Mouse (Mus musculus): ENCODE data around the gene Kars.

The Kars gene

GRCm38 (mm10) chr8:112010997-112011815, at the start of gene Kars, which contains the start of gene Terf2ip:
TSS of gene Kars (minus strand) at chr8:112011323.
TSS of gene Terf2ip (plus strand) at chr8:112011398.
- in situ Hi-C loops (cut with MboI, MseI) = no loop called here

DNA sequence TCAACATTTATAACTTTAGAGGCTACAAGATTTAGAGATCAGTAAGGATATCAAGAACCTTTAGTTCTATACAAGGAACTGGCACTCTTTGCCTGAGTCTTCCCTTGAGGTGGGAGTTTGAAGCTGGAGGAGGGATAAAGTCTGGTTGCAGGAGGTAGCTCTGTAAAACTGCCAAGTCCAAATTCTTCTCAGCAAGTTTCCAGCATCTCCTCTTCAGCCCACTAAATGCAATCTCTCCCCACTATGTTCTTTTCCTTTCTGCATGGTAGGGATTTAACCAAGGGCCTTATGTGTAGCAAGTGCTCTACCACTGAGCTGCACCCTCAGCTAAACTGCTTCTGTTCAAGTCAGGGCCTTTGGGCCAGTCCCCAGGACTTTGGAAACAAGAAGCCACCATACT, 43.3 kb upstream of the Kars start:
- in situ Hi-C loops (cut with MboI, MseI) = loop anchor here (10.0 to 25.0 kb wide), 2 partner anchors 1580 to 1933 kb away; partner anchors contain the start of gene Mon1b

DNA sequence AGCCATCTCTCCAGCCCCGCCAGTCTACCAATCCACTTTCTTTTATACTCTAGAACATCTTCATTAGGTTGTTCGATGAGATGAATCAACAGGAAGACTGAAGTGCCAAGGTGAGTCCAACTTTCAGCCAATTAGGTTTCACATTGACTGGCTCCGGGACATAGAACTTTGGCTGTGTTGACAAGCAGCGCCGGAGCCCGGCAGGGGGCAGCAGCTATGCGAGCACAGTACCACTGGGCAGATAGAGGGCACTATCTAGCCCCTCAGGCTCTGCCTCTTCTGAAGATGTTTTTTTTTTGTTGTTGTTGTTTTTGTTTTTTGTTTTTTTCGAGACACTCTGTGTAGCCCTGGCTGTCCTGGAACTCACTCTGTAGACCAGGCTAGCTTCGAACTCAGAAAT, 40.4 kb upstream of the Kars start:
- in situ Hi-C loops (cut with MboI, MseI) = loop anchor here (10.0 to 25.0 kb wide), 2 partner anchors 1583 to 1936 kb away; partner anchors contain the start of gene Mon1b

DNA sequence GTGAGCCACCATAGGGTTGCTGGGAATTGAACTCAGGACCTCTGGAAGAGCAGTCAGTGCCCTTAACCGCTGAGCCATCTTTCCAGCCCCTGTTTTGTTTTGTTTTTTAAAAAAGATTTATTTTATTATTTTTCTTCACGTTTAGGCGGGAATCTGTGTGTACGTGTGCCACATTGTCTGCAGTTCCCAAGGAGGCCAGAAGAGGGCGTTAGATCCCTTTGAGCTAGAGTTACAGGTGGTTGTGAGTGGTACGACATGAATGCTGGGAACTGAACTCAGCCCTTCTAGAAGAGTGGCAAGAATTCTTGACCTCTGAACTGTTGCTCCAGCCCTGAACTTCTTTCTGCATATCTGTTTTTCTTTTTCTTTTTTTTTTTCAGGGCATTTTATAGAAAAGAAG, 38.9 kb upstream of the Kars start:
- in situ Hi-C loops (cut with MboI, MseI) = loop anchor here (5.0 to 25.0 kb wide), 3 partner anchors 1558 to 1937 kb away; partner anchors contain the start of gene Mon1b

- in situ Hi-C loops (cut with MboI, MseI) = loop anchor here (5.0 kb wide), 1 partner anchor 1556 kb away; no protein-coding TSS in a partner anchor
These were observed 37.2 kb upstream of the Kars start for GRCm38 (mm10) chr8:112048293-112048692.

GRCm38 (mm10) chr8:112045896-112046295, 34.8 kb upstream of the Kars start:
- in situ Hi-C loops (cut with MboI, MseI) = loop anchor here (5.0 kb wide), 1 partner anchor 1554 kb away; no protein-coding TSS in a partner anchor

GRCm38 (mm10) chr8:112045182-112045581, 34.1 kb upstream of the Kars start:
- in situ Hi-C loops (cut with MboI, MseI) = loop anchor here (5.0 kb wide), 1 partner anchor 1553 kb away; no protein-coding TSS in a partner anchor

DNA sequence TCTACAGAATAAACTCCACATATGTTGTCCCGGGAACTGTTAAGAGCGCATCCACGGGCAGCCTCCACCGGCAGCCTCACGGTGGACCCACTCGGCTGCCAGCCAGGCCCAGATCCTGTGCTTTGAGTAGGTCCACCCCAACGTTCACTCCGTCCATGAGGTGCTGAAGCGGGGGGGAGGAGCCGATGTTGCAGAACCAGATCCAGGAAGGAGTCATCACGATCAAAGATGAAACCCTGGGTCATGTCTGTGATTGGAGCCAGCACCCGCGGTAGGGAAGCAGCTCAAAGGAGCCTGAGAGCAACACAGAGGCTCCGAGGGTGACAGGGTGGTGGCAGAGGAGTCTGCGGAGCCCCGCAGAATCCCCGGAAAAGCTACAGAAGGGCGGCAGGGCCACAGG, 26.4 kb upstream of the Kars start:
- in situ Hi-C loops (cut with MboI, MseI) = no loop called here

GRCm38 (mm10) chr8:112034603-112035002, 23.5 kb upstream of the Kars start:
- in situ Hi-C loops (cut with MboI, MseI) = no loop called here

DNA sequence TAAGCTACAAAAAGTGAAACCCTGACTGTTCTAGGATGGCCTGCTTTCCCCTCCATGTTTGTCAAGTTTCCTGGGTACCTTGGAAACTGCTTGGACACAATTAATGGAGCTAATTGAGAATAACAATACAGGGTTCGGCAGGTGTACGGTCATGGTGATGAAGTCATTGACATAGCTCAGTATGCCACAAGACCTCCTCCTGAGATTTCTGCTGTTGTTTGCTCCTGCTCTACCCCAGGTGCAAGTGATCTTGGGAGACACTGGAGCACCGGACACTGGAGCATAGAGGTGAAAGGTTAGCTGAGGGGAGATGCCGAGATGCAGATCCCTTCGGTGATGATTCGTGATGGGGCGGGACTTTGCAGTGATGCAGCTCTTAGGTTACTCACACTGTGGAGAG, 21.9 kb upstream of the Kars start:
- in situ Hi-C loops (cut with MboI, MseI) = no loop called here

DNA sequence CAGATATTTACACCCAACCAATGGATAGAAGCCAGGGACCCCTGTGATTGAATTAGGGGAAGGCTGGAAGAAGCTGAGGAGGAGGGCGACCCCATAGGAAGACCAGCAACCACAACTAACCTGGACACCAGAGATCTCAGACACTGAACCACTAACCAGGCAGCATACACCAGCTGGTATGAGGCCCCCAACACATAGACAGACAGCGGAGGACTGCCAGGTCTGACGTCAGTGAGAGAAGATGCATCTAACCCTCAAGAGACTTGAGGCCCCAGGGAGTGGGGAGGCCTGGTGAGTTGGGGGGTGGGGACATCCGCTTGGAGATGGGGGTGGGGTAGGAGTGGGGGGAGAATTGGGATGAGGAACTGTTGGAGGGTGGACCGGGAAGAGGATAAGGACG, 19.5 kb upstream of the Kars start:
- in situ Hi-C loops (cut with MboI, MseI) = no loop called here

GRCm38 (mm10) chr8:112029455-112029854, 18.3 kb upstream of the Kars start:
- in situ Hi-C loops (cut with MboI, MseI) = no loop called here

DNA sequence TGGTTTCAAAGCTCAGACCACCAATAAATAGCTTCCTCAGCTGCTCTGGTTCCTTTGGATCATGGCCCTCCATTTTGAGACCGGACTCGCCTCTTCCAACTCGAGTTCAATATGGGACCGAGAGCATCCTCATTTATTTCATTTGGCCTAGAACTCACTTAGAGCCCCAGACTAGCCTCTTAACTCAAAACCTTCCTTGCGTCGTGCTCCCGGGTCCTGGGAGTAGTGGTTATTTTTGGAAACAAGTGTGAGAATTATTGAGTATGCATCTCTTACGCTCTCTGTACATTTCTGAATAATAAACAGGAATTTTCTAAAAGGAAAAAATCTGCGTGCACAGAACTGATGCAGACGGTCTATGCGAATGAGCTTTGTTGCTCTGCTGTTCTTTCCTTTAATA, 3.8 kb upstream of the Kars start, which contains the start of gene Gm6793:
TSS of gene Gm6793 (minus strand) at position 101 of the 400 bp plus-strand sequence.
- in situ Hi-C loops (cut with MboI, MseI) = no loop called here

- in situ Hi-C loops (cut with MboI, MseI) = no loop called here
These were observed 706 bp upstream of the Kars start for GRCm38 (mm10) chr8:112011816-112012242.

DNA sequence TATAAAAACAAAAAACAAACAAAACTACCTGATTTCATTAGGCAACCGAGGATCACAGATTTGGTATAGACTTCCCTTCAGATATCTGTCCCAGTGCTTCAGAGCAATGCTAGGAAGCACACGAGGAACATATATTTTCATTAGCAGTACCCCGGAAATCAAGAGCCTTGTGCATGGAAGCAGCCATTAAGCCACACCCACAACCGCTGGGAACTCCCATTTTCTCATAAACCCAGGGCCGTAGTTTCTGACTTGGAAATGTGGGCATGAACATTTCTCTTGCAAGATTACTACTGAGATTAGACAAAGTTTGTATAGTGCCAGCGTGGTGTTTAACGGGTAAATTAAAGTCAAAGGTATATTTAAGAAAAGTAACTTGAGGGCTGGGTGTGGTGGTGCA, 1.6 kb downstream of the Kars start:
- in situ Hi-C loops (cut with MboI, MseI) = loop anchor here (10.0 kb wide), 1 partner anchor 1185 kb away; no protein-coding TSS in a partner anchor

- in situ Hi-C loops (cut with MboI, MseI) = loop anchor here (10.0 kb wide), 1 partner anchor 1183 kb away; no protein-coding TSS in a partner anchor
These were observed 3.5 kb downstream of the Kars start for GRCm38 (mm10) chr8:112007669-112008068.

DNA sequence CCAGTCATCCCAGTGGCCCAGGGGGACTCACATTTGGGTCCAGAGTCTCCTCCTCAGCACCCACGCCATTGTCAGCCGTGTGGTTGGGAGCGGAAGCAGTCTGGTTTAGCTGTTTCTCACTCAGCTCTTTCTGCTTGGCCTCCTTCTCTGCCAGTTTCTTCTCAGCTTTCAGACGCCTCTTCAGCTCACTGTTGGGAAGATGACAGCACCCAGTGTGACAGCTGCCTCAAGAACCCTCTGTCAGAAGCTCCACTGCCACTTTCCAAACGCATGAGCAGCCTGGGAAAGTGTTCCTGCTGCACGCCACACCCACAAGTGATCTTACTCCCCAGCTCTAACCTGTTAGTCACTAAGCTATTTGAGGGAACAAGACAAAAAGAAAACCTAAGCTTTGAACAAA, 5.5 kb downstream of the Kars start:
- in situ Hi-C loops (cut with MboI, MseI) = loop anchor here (10.0 kb wide), 1 partner anchor 1181 kb away; no protein-coding TSS in a partner anchor

- in situ Hi-C loops (cut with MboI, MseI) = loop anchor here (10.0 kb wide), 1 partner anchor 1180 kb away; no protein-coding TSS in a partner anchor
These were observed 6.4 kb downstream of the Kars start for GRCm38 (mm10) chr8:112004754-112005153.

- in situ Hi-C loops (cut with MboI, MseI) = loop anchor here (5.0 kb wide), 1 partner anchor 50 kb away; the partner anchor contains the start of gene Gabarapl2
These were observed 18.5 kb downstream of the Kars start for GRCm38 (mm10) chr8:111992703-111993039.

DNA sequence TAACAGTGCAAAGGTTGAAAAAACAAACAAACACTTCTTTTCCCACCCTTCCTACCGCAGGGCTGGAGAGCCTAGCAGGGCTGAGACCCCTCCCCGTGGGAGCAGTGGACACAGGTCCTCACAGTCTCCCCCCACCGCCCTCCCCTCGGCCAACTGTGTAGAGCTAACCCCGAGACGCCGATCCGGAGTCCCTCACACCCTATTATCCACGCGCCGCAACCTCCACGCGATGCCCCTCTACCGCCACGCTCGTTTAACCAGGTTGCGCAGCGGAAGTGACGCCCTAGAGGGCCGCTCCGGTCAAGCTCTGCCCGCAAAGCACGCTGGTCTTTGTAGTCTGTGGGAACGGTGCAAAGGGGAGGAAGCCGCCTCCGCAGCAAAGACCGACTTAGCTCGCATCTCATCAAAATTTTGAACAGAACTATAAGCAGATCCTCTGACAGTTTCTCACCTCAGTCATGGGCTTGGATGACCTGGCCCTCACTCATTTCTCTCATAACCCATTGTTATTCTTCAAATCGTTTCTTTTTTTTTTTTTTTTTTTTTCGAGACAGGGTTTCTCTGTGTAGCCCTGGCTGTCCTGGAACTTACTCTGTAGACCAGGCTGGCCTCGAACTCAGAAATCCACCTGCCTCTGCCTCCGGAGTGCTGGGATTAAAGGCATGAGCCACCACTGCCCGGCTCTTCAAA, 19.0 kb downstream of the Kars start, which contains the start of gene Adat1:
TSS of gene Adat1 (minus strand) at position 290 of the 690 bp plus-strand sequence.
- in situ Hi-C loops (cut with MboI, MseI) = loop anchor here (5.0 kb wide), 1 partner anchor 50 kb away; the partner anchor contains the start of gene Gabarapl2

- in situ Hi-C loops (cut with MboI, MseI) = loop anchor here (5.0 kb wide), 1 partner anchor 49 kb away; the partner anchor contains the start of gene Gabarapl2
These were observed 19.8 kb downstream of the Kars start for GRCm38 (mm10) chr8:111991278-111991677.

DNA sequence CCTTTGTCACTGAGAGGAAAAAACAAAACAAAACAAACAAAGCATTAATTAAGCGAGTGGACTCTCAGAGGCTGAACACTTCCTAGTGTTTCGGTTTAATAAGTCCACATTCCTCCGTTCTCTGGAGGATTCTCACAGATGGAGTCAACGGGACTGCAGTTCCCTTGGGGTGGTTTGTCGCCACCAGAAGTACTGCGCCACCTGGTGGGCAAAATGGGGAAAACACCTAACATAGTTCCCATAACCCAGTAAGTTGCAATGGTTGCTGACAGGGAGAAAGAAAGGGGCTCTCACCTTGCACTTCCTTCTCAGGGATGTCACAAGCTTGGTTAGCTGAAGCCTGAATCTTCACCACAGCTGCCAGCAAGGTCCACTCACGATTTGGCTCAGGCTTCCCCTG, 21.2 kb downstream of the Kars start:
- in situ Hi-C loops (cut with MboI, MseI) = loop anchor here (5.0 kb wide), 1 partner anchor 48 kb away; the partner anchor contains the start of gene Gabarapl2
